Mouse (Mus musculus): ENCODE results near the gene Cysltr2. TPM values are rescaled to one million over a fixed set of nuclear protein-coding genes. Genes with fewer than 3 reads are reported as not detected.

Cysltr2 gene
- polyA plus RNA-seq, 1 experiment, result not detected

DNA sequence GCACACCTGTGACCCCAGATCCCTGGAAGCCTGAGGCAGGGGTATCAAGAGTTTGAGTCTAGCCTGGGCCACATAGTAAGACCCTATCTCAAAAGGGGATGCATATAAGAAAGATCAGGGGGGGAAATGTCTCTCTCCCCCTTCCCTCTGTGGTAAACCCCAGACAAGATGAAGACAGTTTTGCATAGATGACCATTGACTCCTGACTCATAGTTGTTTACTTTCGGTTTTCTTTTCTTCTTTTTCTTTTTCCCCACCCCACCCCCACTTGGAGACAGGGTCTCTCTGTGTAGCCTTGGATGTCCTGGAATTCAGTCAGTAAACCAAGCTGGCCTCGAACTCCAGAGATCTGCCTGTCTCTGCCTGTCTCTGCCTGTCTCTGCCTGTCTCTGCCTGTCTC lies 9.8 kb upstream of the Cysltr2 start:
- Histone ChIP-seq H3K4me2 (ENCODE audit: low read depth) (no peak overlapping the region), H3ac (ENCODE audit: control insufficient read depth, insufficient read length) (no peak overlapping the region), H3K4me3 (no peak overlapping the region), H3K79me2 (ENCODE audit: control insufficient read depth, insufficient read depth) (no peaks in the 10 kb centered on the region), H3K27me3 (ENCODE audit: control insufficient read depth, insufficient read depth, insufficient read length) (peaks cover 8% of the 10 kb centered on the region), H3K36me3 (ENCODE audit: control insufficient read depth, insufficient read depth) (no peaks in the 10 kb centered on the region)
- TF ChIP-seq POLR2AphosphoS2 (IDR thresholded peaks at IDR 0.05; ENCODE audit: insufficient read length, low read depth), result no peak
- TF ChIP-seq MYOG (IDR thresholded peaks at IDR 0.05; ENCODE audit: control insufficient read depth in 1 of 3, insufficient read depth in 1 of 3, insufficient read length in 2 of 3, low read depth in 2 of 3), result no peak
- no peak for TF ChIP-seq TCF3 (IDR thresholded peaks at IDR 0.05; ENCODE audit: insufficient read length, low read depth)
- TF ChIP-seq MYOD1 (IDR thresholded peaks at IDR 0.05; ENCODE audit: control insufficient read depth in 1 of 3, insufficient read length in 2 of 3, low read depth in 2 of 3), result no peak
- no peak for TF ChIP-seq SRF (IDR thresholded peaks at IDR 0.05; ENCODE audit: control insufficient read depth, insufficient read length, low read depth)
- no peak for TF ChIP-seq CEBPB (IDR thresholded peaks at IDR 0.05; ENCODE audit: insufficient read depth, poor library complexity, severe bottlenecking)
- TF ChIP-seq POLR2A (IDR thresholded peaks at IDR 0.05; ENCODE audit: insufficient read length, low read depth), result no peak

DNA sequence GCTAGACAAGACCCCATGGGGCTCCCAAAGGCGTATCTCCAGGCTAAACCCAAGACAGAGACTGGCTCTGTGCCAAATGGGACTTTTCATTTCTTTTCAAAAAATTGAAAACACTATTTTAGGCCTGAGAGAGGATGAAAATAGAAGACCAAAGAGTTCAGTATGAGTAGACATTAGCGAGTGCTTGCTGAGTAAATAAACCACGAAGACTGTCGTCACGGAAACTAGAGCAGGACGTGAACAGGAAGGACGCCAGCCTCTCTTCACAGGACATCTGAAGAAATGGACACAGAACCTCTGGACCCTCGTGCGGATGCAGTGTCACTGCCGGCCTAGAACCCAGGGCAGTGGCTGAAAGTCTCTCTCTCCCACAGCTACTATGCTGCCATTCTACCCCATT lies 8.8 kb upstream of the Cysltr2 start:
- TF ChIP-seq MYOG (IDR thresholded peaks at IDR 0.05; ENCODE audit: control insufficient read depth in 1 of 3, insufficient read depth in 1 of 3, insufficient read length in 2 of 3, low read depth in 2 of 3) (no peak), SRF (IDR thresholded peaks at IDR 0.05; ENCODE audit: control insufficient read depth, insufficient read length, low read depth) (no peak), TCF12 (IDR thresholded peaks at IDR 0.05; ENCODE audit: insufficient read depth, poor library complexity, severe bottlenecking) (no peak), POLR2AphosphoS2 (IDR thresholded peaks at IDR 0.05; ENCODE audit: insufficient read length, low read depth) (no peak), USF1 (IDR thresholded peaks at IDR 0.05; ENCODE audit: low read depth) (no peak), POLR2A (IDR thresholded peaks at IDR 0.05; ENCODE audit: insufficient read length, low read depth) (no peak), MAX (IDR thresholded peaks at IDR 0.05; ENCODE audit: low read depth) (no peak), MYOD1 (IDR thresholded peaks at IDR 0.05; ENCODE audit: control insufficient read depth in 1 of 3, insufficient read length in 2 of 3, low read depth in 2 of 3) (no peak), TCF3 (IDR thresholded peaks at IDR 0.05; ENCODE audit: insufficient read length, low read depth) (no peak), CEBPB (IDR thresholded peaks at IDR 0.05; ENCODE audit: insufficient read depth, poor library complexity, severe bottlenecking) (no peak), E2F4 (IDR thresholded peaks at IDR 0.05; ENCODE audit: insufficient read depth) (no peak), REST (IDR thresholded peaks at IDR 0.05; ENCODE audit: insufficient read depth, insufficient read length) (no peak)
- Histone ChIP-seq H3ac (ENCODE audit: control insufficient read depth, insufficient read length) (no peak overlapping the region), H3K27me3 (ENCODE audit: control insufficient read depth, insufficient read depth, insufficient read length) (peaks cover under 1% of the 10 kb centered on the region), H3K4me2 (ENCODE audit: low read depth) (no peak overlapping the region), H3K79me2 (ENCODE audit: control insufficient read depth, insufficient read depth) (no peaks in the 10 kb centered on the region), H3K36me3 (ENCODE audit: control insufficient read depth, insufficient read depth) (no peaks in the 10 kb centered on the region), H3K4me3 (no peak overlapping the region)

DNA sequence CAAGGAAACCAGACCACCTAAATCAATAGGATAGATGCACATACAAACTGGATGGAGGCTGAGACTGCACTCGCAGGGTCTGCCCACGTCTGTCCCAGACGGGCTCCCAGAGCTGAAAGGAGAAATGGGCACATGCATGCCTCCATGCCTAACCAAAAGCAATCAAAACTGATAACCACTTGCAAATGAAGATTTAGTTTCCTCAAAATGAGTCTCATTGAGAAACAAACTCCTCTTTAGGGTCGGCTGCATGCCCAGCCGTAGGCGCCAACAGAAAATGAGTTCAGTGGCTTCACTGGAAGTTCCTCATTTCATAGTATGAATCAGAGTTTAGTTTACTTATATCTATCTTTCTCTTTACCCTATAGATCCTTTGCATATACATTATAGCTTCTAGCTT lies 7.9 kb upstream of the Cysltr2 start:
- TF ChIP-seq USF1 (IDR thresholded peaks at IDR 0.05; ENCODE audit: low read depth) (no peak), MAX (IDR thresholded peaks at IDR 0.05; ENCODE audit: low read depth) (no peak), TCF12 (IDR thresholded peaks at IDR 0.05; ENCODE audit: insufficient read depth, poor library complexity, severe bottlenecking) (no peak), E2F4 (IDR thresholded peaks at IDR 0.05; ENCODE audit: insufficient read depth) (no peak)
- no peak overlapping the region for H3ac ChIP-seq (ENCODE audit: control insufficient read depth, insufficient read length)
- H3K27me3 ChIP-seq (ENCODE audit: control insufficient read depth, insufficient read depth, insufficient read length), result no peaks in the 10 kb centered on the region
- H3K4me2 ChIP-seq (ENCODE audit: low read depth), result no peak overlapping the region
- H3K79me2 ChIP-seq (ENCODE audit: control insufficient read depth, insufficient read depth), result no peaks in the 10 kb centered on the region
- H3K36me3 ChIP-seq (ENCODE audit: control insufficient read depth, insufficient read depth), result no peaks in the 10 kb centered on the region
- no peak overlapping the region for H3K4me3 ChIP-seq

DNA sequence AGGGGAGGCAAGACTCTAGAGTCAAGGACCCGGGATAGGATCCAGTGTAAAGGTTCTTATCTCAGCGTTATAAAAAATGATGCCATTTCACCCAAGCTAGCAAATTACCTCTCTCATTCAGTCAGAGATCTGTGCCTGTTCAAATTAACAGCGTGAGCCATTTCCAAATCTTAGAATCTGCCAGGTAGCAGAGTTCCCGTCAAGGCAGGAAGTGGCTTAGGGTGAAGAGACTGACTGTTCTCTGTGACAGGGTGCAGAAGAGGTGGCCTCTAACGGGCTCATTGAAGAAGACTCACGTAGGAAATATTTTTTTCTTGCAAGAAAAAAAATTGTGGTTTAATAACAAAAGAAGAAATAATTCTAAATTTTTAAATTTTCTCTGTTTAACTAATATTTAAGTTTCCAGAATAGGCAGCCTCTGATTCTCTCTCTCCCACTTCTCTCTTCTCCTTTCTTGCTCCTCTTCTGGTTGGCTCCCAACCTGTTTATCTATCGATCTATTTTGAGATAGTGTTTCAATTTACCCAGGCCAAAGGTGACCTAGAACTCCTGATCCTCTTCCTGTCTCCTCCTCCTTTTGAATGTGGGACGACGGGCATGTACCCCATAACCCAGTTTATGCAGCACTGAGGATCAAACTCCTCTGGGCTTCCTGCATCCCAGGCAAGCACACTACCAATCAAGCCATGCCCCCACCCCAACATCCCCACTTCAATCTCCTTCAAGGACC lies 3.5 kb downstream of the Cysltr2 start:
- H3K79me2 ChIP-seq (ENCODE audit: control insufficient read depth, insufficient read depth), result no peaks in the 10 kb centered on the region
- no peaks in the 10 kb centered on the region for H3K36me3 ChIP-seq (ENCODE audit: control insufficient read depth, insufficient read depth)
- no peak overlapping the region for H3K4me2 ChIP-seq (ENCODE audit: low read depth)
- H3ac ChIP-seq (ENCODE audit: control insufficient read depth, insufficient read length), result no peak overlapping the region
- no peak overlapping the region for H3K4me3 ChIP-seq
- H3K27me3 ChIP-seq (ENCODE audit: control insufficient read depth, insufficient read depth, insufficient read length), result no peaks in the 10 kb centered on the region
- TF ChIP-seq TCF3 (IDR thresholded peaks at IDR 0.05; ENCODE audit: insufficient read length, low read depth), result no peak
- TF ChIP-seq POLR2A (IDR thresholded peaks at IDR 0.05; ENCODE audit: insufficient read length, low read depth), result no peak
- no peak for TF ChIP-seq CEBPB (IDR thresholded peaks at IDR 0.05; ENCODE audit: insufficient read depth, poor library complexity, severe bottlenecking)
- TF ChIP-seq TCF12 (IDR thresholded peaks at IDR 0.05; ENCODE audit: insufficient read depth, poor library complexity, severe bottlenecking), result no peak
- TF ChIP-seq SRF (IDR thresholded peaks at IDR 0.05; ENCODE audit: control insufficient read depth, insufficient read length, low read depth), result no peak
- no peak for TF ChIP-seq MAX (IDR thresholded peaks at IDR 0.05; ENCODE audit: low read depth)
- TF ChIP-seq POLR2AphosphoS2 (IDR thresholded peaks at IDR 0.05; ENCODE audit: insufficient read length, low read depth), result no peak
- TF ChIP-seq USF1 (IDR thresholded peaks at IDR 0.05; ENCODE audit: low read depth), result no peak
- no peak for TF ChIP-seq MYOG (IDR thresholded peaks at IDR 0.05; ENCODE audit: control insufficient read depth in 1 of 3, insufficient read depth in 1 of 3, insufficient read length in 2 of 3, low read depth in 2 of 3)

DNA sequence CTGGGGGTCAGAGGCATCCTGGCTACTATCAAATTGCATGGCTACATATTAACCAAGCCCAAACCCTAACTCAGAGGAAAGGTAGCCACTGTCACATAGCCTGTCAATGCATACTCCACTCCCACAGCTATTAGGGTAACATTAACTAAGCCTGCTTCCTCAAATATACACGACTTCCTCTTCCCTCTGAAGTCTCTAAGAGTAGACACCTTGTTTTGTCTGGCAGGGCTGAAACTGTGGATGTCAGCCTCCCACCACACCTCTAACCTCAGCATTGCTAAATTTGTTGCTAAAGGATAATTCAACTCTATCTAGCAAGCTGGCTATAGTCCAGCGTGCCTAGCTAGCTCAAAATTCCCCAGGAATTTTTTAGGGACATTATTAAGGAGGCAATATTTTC lies 7.2 kb downstream of the Cysltr2 start:
- TF ChIP-seq MYOD1 (IDR thresholded peaks at IDR 0.05; ENCODE audit: control insufficient read depth in 1 of 3, insufficient read length in 2 of 3, low read depth in 2 of 3), result no peak
- TF ChIP-seq USF1 (IDR thresholded peaks at IDR 0.05; ENCODE audit: low read depth), result no peak
- TF ChIP-seq TCF3 (IDR thresholded peaks at IDR 0.05; ENCODE audit: insufficient read length, low read depth), result no peak
- TF ChIP-seq TCF12 (IDR thresholded peaks at IDR 0.05; ENCODE audit: insufficient read depth, poor library complexity, severe bottlenecking), result no peak
- TF ChIP-seq SRF (IDR thresholded peaks at IDR 0.05; ENCODE audit: control insufficient read depth, insufficient read length, low read depth), result no peak
- no peak for TF ChIP-seq CEBPB (IDR thresholded peaks at IDR 0.05; ENCODE audit: insufficient read depth, poor library complexity, severe bottlenecking)
- no peak for TF ChIP-seq E2F4 (IDR thresholded peaks at IDR 0.05; ENCODE audit: insufficient read depth)
- no peak for TF ChIP-seq REST (IDR thresholded peaks at IDR 0.05; ENCODE audit: insufficient read depth, insufficient read length)
- TF ChIP-seq POLR2A (IDR thresholded peaks at IDR 0.05; ENCODE audit: insufficient read length, low read depth), result no peak
- no peak for TF ChIP-seq MYOG (IDR thresholded peaks at IDR 0.05; ENCODE audit: control insufficient read depth in 1 of 3, insufficient read depth in 1 of 3, insufficient read length in 2 of 3, low read depth in 2 of 3)
- no peak for TF ChIP-seq POLR2AphosphoS2 (IDR thresholded peaks at IDR 0.05; ENCODE audit: insufficient read length, low read depth)
- TF ChIP-seq MAX (IDR thresholded peaks at IDR 0.05; ENCODE audit: low read depth), result no peak

More for the DNA sequence above, 7.2 kb downstream of the Cysltr2 start:
- Histone ChIP-seq H3K4me3 (no peak overlapping the region), H3K4me2 (ENCODE audit: low read depth) (no peak overlapping the region), H3K36me3 (ENCODE audit: control insufficient read depth, insufficient read depth) (no peaks in the 10 kb centered on the region), H3ac (ENCODE audit: control insufficient read depth, insufficient read length) (no peak overlapping the region), H3K27me3 (ENCODE audit: control insufficient read depth, insufficient read depth, insufficient read length) (no peaks in the 10 kb centered on the region), H3K79me2 (ENCODE audit: control insufficient read depth, insufficient read depth) (no peaks in the 10 kb centered on the region)

All from myocyte (in vitro differentiated cells).